Mouse (Mus musculus) lung, adult 2 months (tissue): ENCODE results near the gene Fzd7.

Experiments
- CTCF ChIP-seq: fragments of 200-500 bp; IDR thresholded peaks from 2 replicates; pipeline ENCODE4 v1.5.1; 2011; ENCODE audit warnings: mild to moderate bottlenecking, low read length, control low read depth; ENCODE audit not compliant: insufficient read depth
- POLR2A ChIP-seq: fragments of 200-500 bp; IDR thresholded peaks from 2 replicates; pipeline ENCODE4 v1.6.1; 2011; ENCODE audit warnings: low read depth, mild to moderate bottlenecking, control low read depth, low read length, borderline replicate concordance; ENCODE audit errors: extremely low read depth

DNA sequence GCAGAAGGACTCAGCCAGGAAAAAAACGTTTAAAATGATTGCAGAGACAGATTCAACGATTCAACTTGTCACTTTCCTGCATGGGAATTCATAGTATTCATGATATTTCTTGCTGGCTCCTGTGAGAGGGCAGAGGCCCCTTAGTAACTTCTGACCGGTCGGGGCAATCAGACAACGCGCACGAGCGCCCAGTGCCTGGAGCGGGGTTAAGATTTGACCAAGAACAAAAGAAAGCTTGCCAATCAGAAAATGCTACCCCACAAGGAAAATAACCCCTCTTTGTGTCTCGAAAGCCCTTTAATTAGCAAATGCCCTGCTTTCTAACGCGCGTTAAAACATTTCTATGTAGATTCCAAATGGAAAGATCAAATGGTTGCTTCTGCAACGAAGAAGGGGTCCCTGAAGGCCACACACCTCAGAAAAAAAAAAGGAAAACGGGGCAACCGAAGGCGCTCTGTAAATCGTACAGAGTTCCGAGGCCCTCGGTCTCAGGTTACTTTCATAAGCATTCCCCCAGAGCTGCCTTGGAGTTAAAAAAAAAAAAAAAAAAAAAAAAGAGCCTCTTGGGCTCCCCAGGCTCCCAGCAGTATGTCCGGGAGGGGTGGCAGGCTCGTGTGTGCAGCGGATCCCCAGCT, 1.3 kb upstream of the Fzd7 start:
- TF ChIP-seq CTCF (no peak), POLR2A (no peak)
